Comparison of ENCODE assay signal across 29 mouse cellular contexts in the genomic region with DNA sequence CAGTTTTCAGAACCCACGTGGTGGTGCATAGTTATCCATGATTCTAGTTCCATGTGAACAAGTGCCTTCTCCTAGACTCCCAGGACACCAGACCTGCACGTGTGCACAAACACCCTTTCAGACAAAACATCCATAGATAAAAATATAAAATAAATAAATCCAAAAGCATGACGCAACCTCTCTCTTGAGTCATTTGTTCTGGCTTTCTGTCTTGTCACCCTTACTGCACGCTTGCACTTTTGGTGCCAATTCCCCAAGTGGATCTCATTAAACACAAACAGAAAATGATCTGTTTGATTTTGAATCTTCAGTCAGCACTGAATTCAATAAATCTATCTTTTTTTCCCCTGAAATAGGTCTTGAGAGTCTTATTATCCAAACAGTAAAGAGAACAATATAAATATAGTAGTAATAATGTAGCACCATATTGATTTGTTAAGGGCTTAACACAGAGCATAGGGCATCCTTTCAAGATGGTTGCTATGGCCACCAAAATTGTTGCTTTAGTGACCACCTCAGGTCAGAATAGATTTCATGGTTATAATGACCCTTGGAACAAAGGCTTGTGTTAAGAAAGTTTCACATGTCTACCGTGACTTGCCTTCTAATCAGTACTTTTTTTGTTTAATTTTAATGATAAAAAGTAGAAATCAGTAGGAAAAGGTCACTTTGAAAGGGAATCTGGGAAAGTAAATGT.
A peak's percentile ranks its signal among the peaks of the same experiment; 100 is the strongest.
DNase-seq lines count a peak whose midpoint lies in the region; ATAC-seq lines count a peak whose summit lies in the region.
"Had no signal": no experiment of that assay in that cellular context is flagged by ENCODE, and none has a peak within 500 bp of the region (broad histone marks: within the 10 kb centered on the region; RNA-seq: fewer than 3 reads in every experiment).

No protein-coding gene starts in this region.

- WGBS in midbrain, embryonic 12.5 days, result 55% methylated on average over 5 of the region's 5 CpGs
- 52% methylated on average over 5 of the region's 5 CpGs for WGBS in midbrain, embryonic 16.5 days
- 33% methylated on average over 5 of the region's 5 CpGs for WGBS in hindbrain, embryonic 14.5 days
- 54% methylated on average over 5 of the region's 5 CpGs for WGBS in midbrain, embryonic 15.5 days

- no peak overlapping the region for H3K4me3 ChIP-seq in midbrain, embryonic 12.5 days
- H3K4me3 ChIP-seq in midbrain, embryonic 16.5 days (ENCODE audit: low read depth, low read length), result no peak overlapping the region
- no peak overlapping the region for H3K4me3 ChIP-seq in hindbrain, embryonic 14.5 days (replicated peaks; ENCODE audit: low read length)
- no peak overlapping the region for H3K4me3 ChIP-seq in midbrain, embryonic 15.5 days
- H3K4me3 ChIP-seq: embryonic facial prominence, embryonic 13.5 days; forebrain, embryonic 10.5 days; forebrain, embryonic 15.5 days; heart, adult 2 months; heart, embryonic 12.5 days; kidney, embryonic 15.5 days; neural tube, embryonic 15.5 days had no signal

- H3K36me3 ChIP-seq in midbrain, embryonic 12.5 days, result no peaks in the 10 kb centered on the region
- no peaks in the 10 kb centered on the region for H3K36me3 ChIP-seq in midbrain, embryonic 16.5 days (ENCODE audit: control insufficient read depth, insufficient read depth, low read length)
- no peaks in the 10 kb centered on the region for H3K36me3 ChIP-seq in hindbrain, embryonic 14.5 days (replicated peaks; ENCODE audit: control insufficient read depth, insufficient read depth)
- H3K36me3 ChIP-seq in midbrain, embryonic 15.5 days (replicated peaks), result no peaks in the 10 kb centered on the region
- H3K36me3 ChIP-seq: embryonic facial prominence, embryonic 13.5 days; forebrain, embryonic 10.5 days; forebrain, embryonic 15.5 days; heart, embryonic 12.5 days; kidney, embryonic 15.5 days; neural tube, embryonic 15.5 days had no signal

- H3K4me1 ChIP-seq in midbrain, embryonic 12.5 days, result no peaks in the 10 kb centered on the region
- H3K4me1 ChIP-seq in midbrain, embryonic 16.5 days (ENCODE audit: control insufficient read depth, insufficient read depth, low read length), result no peaks in the 10 kb centered on the region
- H3K4me1 ChIP-seq in hindbrain, embryonic 14.5 days (replicated peaks; ENCODE audit: control insufficient read depth, insufficient read depth, low read length), result 0 out of 2 replicates have a peak, but pooled peaks cover 4% of the 10 kb centered on the region
- no peaks in the 10 kb centered on the region for H3K4me1 ChIP-seq in midbrain, embryonic 15.5 days
- H3K4me1 ChIP-seq: embryonic facial prominence, embryonic 13.5 days; forebrain, embryonic 10.5 days; forebrain, embryonic 15.5 days; heart, embryonic 12.5 days; kidney, embryonic 15.5 days; neural tube, embryonic 15.5 days had no signal

- DNase-seq in embryo, embryonic 11 days, result peak; percentile 43
- DNase-seq in hindbrain, embryonic 14.5 days (ENCODE audit: low spot score), result peak; percentile 28
- no peak for DNase-seq in adipocyte (ENCODE audit: low spot score)
- DNase-seq in adrenal gland, adult 8-10 months, result no peak
- DNase-seq: adrenal gland, postnatal 36 days; cerebellum, adult 2 months; cerebellum, postnatal 14 days; gastrocnemius, postnatal 25 days; heart, adult 2 months; heart, postnatal 4 days; kidney, adult 18-20 months; layer of hippocampus, postnatal 36 days; liver; lung, adult 2 months; lung, postnatal 10 days; spleen, adult 18-20 months; thymus, postnatal 14 days had no signal

- peak; percentile 90 for ATAC-seq in midbrain, embryonic 12.5 days (ENCODE audit: low FRiP score, low read depth)
- no peak for ATAC-seq in midbrain, embryonic 16.5 days
- ATAC-seq in hindbrain, embryonic 14.5 days (ENCODE audit: low FRiP score), result 0 out of 2 replicates have a peak, but pooled peaks have one; percentile 64
- ATAC-seq in midbrain, embryonic 15.5 days (replicated peaks), result 0 out of 2 replicates have a peak, but pooled peaks have one; percentile 42
- ATAC-seq in granulocyte monocyte progenitor cell, adult 5-6 weeks (replicated peaks; ENCODE audit: poor library complexity, severe bottlenecking), result no peak
- ATAC-seq: forebrain, embryonic 15.5 days; Patski had no signal

- peak overlapping the region; percentile 30; the same call in 1 of the 2 replicates for H3K27ac ChIP-seq in midbrain, embryonic 12.5 days (replicated peaks)
- H3K27ac ChIP-seq in midbrain, embryonic 16.5 days (ENCODE audit: low read length), result no peak overlapping the region
- H3K27ac ChIP-seq in hindbrain, embryonic 14.5 days, result no peak overlapping the region
- no peak overlapping the region for H3K27ac ChIP-seq in midbrain, embryonic 15.5 days
- H3K27ac ChIP-seq: embryonic facial prominence, embryonic 13.5 days; forebrain, embryonic 10.5 days; forebrain, embryonic 15.5 days; heart, adult 2 months; kidney, embryonic 15.5 days; liver, embryonic 14.5 days; neural tube, embryonic 15.5 days had no signal

- H3K4me2 ChIP-seq in midbrain, embryonic 12.5 days (replicated peaks), result no peak overlapping the region
- H3K4me2 ChIP-seq in midbrain, embryonic 16.5 days (ENCODE audit: low read length), result no peak overlapping the region
- H3K4me2 ChIP-seq in hindbrain, embryonic 14.5 days (replicated peaks), result peak overlapping the region; percentile 21; the same call in 1 of the 2 replicates
- H3K4me2 ChIP-seq in midbrain, embryonic 15.5 days, result no peak overlapping the region
- H3K4me2 ChIP-seq: embryonic facial prominence, embryonic 13.5 days; forebrain, embryonic 15.5 days; heart, embryonic 12.5 days; kidney, embryonic 15.5 days had no signal

- H3K9me3 ChIP-seq in midbrain, embryonic 12.5 days, result no peaks in the 10 kb centered on the region
- H3K9me3 ChIP-seq in midbrain, embryonic 16.5 days (replicated peaks; ENCODE audit: control insufficient read depth, low read length, poor library complexity, severe bottlenecking), result no peaks in the 10 kb centered on the region
- no peaks in the 10 kb centered on the region for H3K9me3 ChIP-seq in hindbrain, embryonic 14.5 days (ENCODE audit: control insufficient read depth, low read length)
- H3K9me3 ChIP-seq in midbrain, embryonic 15.5 days, result no peaks in the 10 kb centered on the region
- H3K9me3 ChIP-seq: embryonic facial prominence, embryonic 13.5 days; forebrain, embryonic 10.5 days; forebrain, embryonic 15.5 days; heart, embryonic 12.5 days; kidney, embryonic 15.5 days; neural tube, embryonic 15.5 days had no signal

- H3K27me3 ChIP-seq in midbrain, embryonic 12.5 days, result no peaks in the 10 kb centered on the region
- H3K27me3 ChIP-seq in midbrain, embryonic 16.5 days (ENCODE audit: control insufficient read depth, insufficient read depth, low read depth, low read length), result no peaks in the 10 kb centered on the region
- H3K27me3 ChIP-seq in hindbrain, embryonic 14.5 days (ENCODE audit: control insufficient read depth, insufficient read depth, low read length), result no peaks in the 10 kb centered on the region
- no peaks in the 10 kb centered on the region for H3K27me3 ChIP-seq in midbrain, embryonic 15.5 days (replicated peaks)
- H3K27me3 ChIP-seq: embryonic facial prominence, embryonic 13.5 days; forebrain, embryonic 15.5 days; heart, embryonic 12.5 days; kidney, embryonic 15.5 days; neural tube, embryonic 15.5 days; Patski had no signal

- no peak overlapping the region for H3K9ac ChIP-seq in midbrain, embryonic 12.5 days (replicated peaks)
- H3K9ac ChIP-seq in midbrain, embryonic 16.5 days (ENCODE audit: low read depth, low read length), result no peak overlapping the region
- H3K9ac ChIP-seq in hindbrain, embryonic 14.5 days, result no peak overlapping the region
- H3K9ac ChIP-seq in midbrain, embryonic 15.5 days, result no peak overlapping the region
- H3K9ac ChIP-seq: embryonic facial prominence, embryonic 13.5 days; forebrain, embryonic 15.5 days; heart, embryonic 12.5 days; kidney, embryonic 15.5 days; liver, embryonic 14.5 days; neural tube, embryonic 15.5 days had no signal

Comparison
In these comparisons a context has a peak if more than half of its experiments do, and no peak if none do; other contexts are left out.
1. ATAC-seq: peak in midbrain, embryonic 12.5 days (single experiment), hindbrain, embryonic 14.5 days (single experiment) and midbrain, embryonic 15.5 days (single experiment); none in midbrain, embryonic 16.5 days (single experiment) and granulocyte monocyte progenitor cell, adult 5-6 weeks (single experiment).
2. DNase-seq: peak in embryo, embryonic 11 days (single experiment) and hindbrain, embryonic 14.5 days (single experiment); none in adipocyte (single experiment) and adrenal gland, adult 8-10 months (single experiment).